Mouse (Mus musculus) ES-E14 (cell line): ENCODE data around the gene Mmp24. TPM values are rescaled to one million over a fixed set of nuclear protein-coding genes. Genes with fewer than 3 reads are reported as not detected.

ENCODE experiments used
- DNase-seq: peaks from one replicate; pipeline ENCODE4 v3.0.0-alpha.2; 2013; ENCODE audit warnings: low read depth, low spot score
- H3K27ac ChIP-seq: 2 replicates; pipeline ENCODE4 v1.5.1; 2012; ENCODE audit warnings: low read depth, mild to moderate bottlenecking, low read length, moderate library complexity, mixed read lengths; ENCODE audit not compliant: poor library complexity, insufficient read depth, severe bottlenecking
- H3K36me3 ChIP-seq: 2 replicates; pipeline ENCODE4 v1.6.1; 2012; ENCODE audit warnings: mild to moderate bottlenecking, low read length, moderate library complexity, mixed read lengths; ENCODE audit not compliant: control insufficient read depth, poor library complexity, insufficient read depth, severe bottlenecking
- H3K4me1 ChIP-seq, 2 experiments: fragments of 150-350 bp in 1 of 2; sonication (generic) in 1 of 2; 2 replicates each; pipeline ENCODE4 v1.6.1; 2012; ENCODE audit warnings: low read length in 2 of 2, mild to moderate bottlenecking in 1 of 2, mixed read lengths in 1 of 2; ENCODE audit not compliant: control insufficient read depth in 2 of 2, insufficient read depth in 2 of 2, poor library complexity in 1 of 2
- H3K4me3 ChIP-seq, 2 experiments: fragments of 150-350 bp in 1 of 2; sonication (generic) in 1 of 2; 2 replicates each; pipeline ENCODE4 v1.5.1; 2012; ENCODE audit warnings: low read length in 2 of 2, low read depth in 1 of 2, mild to moderate bottlenecking in 1 of 2, mixed read lengths in 1 of 2; ENCODE audit not compliant: insufficient read depth in 1 of 2, poor library complexity in 1 of 2, severe bottlenecking in 1 of 2
- H3K9ac ChIP-seq: 2 replicates; pipeline ENCODE4 v1.6.1; 2012; ENCODE audit warnings: low read depth, mild to moderate bottlenecking, low read length, mixed read lengths; ENCODE audit not compliant: poor library complexity, insufficient read depth, severe bottlenecking
- H3K9me3 ChIP-seq: fragments of 150-350 bp; sonication (generic); 2 replicates; pipeline ENCODE4 v1.6.1; 2012; ENCODE audit warnings: low read depth, mild to moderate bottlenecking, low read length; ENCODE audit not compliant: control insufficient read depth, insufficient read depth
- CHD2 ChIP-seq: IDR thresholded peaks from 2 replicates; pipeline ENCODE4 v1.6.1; 2014; ENCODE audit warnings: mild to moderate bottlenecking, low read depth, low read length, inconsistent platforms
- HCFC1 ChIP-seq: IDR thresholded peaks from 2 replicates; pipeline ENCODE4 v1.6.1; 2012; ENCODE audit warnings: low read length, inconsistent platforms, borderline replicate concordance; ENCODE audit not compliant: insufficient read depth
- MAFK ChIP-seq: IDR thresholded peaks from 2 replicates; pipeline ENCODE4 v1.6.1; 2014; ENCODE audit warnings: mild to moderate bottlenecking, low read depth, low read length, inconsistent platforms; ENCODE audit not compliant: insufficient read depth
- ZC3H11A ChIP-seq: IDR thresholded peaks from 2 replicates; pipeline ENCODE4 v1.6.1; 2012; ENCODE audit warnings: low read depth, mild to moderate bottlenecking, inconsistent platforms, low read length, borderline replicate concordance
- ZNF384 ChIP-seq: IDR thresholded peaks from 2 replicates; pipeline ENCODE4 v1.6.1; 2012; ENCODE audit warnings: low read depth, low read length, inconsistent platforms
- in situ Hi-C, 2 experiments: fragments of 600-800 bp; cut with MboI; formaldehyde crosslinking; loops; one replicate each; pipeline ENCODE4 v1.15.1; 2025; ENCODE audit warnings: low sequenced_read_pairs in 2 of 2, inconsistent platforms in 1 of 2; ENCODE audit not compliant: unreplicated experiment in 2 of 2
- total RNA-seq: library from RNA; depleted of rRNA; stranded (reverse); fragments of 300-350 nt; gene quantifications from 2 replicates; pipeline ENCODE4 v1.2.3, GENCODE M21; 2012

Mmp24 gene
- total RNA-seq, 1 experiment: 0.76 TPM

DNA sequence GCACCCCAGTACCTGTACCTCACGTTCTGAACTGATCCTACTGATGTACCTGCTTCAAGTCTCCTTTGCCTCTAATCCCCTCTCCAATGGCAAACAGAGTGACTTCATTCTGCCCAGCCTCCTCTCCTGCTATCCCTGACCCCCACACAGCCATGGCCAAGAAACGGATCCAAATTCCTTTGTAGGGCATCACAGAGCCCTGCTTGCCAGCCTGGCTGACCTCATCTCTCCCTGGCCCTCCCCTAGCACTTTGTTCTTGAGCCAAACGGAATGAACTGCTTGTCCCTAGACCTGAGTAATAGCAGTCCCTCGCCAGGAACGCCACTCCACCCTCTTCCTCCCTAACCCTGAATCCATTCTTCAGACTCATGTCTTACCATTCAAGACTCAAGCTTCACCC, 31.4 kb downstream of the Mmp24 start:
- in situ Hi-C loops: no loop called here
- Histone ChIP-seq H3K36me3 (no peaks in the 10 kb centered on the region), H3K4me1 (no peaks in the 10 kb centered on the region), H3K4me3 (no peak overlapping the region), H3K9me3 (no peaks in the 10 kb centered on the region), H3K9ac (no peak overlapping the region), H3K27ac (no peak overlapping the region)
- no peak for TF ChIP-seq MAFK
- no peak for TF ChIP-seq HCFC1
- no peak for TF ChIP-seq ZC3H11A
- TF ChIP-seq ZNF384: no peak
- no peak for TF ChIP-seq CHD2
- DNase-seq: no peak

DNA sequence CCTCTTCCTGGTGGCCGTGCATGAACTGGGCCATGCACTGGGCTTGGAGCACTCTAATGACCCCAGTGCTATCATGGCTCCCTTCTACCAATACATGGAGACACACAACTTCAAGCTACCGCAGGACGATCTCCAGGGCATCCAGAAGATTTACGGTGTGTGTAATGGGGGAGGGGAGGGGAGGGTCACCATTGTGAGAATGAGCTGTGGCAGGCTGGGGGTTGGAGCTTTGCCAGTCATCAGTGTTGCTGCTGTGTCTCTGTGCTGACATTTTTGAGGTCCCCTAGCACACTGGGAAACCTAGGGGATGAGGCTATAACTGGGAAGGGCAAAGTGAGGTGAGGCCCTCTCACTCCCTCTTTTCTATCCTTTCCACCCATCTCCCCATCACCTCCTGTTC, 32.3 kb downstream of the Mmp24 start:
- no peak overlapping the region for H3K27ac ChIP-seq
- no peak for TF ChIP-seq HCFC1
- no peak for TF ChIP-seq ZNF384
- TF ChIP-seq MAFK: no peak
- no peak for TF ChIP-seq CHD2
- no peak for TF ChIP-seq ZC3H11A

DNA sequence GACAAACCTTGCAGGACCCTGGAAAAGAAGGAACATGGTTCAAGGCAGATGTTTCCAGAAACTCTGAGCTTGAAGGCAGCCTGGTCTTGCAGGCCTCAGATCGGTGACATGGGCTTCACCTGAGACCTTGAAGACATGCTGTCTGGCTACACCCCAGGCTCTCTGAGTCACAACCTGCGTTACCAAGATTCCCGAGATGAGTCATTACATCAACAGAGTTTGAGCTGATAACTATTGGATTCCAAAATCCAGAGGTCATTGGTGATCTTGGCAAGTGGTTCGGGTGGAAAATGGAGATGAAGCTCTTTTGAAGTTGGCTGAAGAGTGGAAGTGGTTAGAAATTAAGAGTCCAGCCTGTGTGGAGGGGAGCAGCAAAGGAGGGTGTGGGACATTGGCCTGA, 34.5 kb downstream of the Mmp24 start:
- DNase-seq: no peak
- Histone ChIP-seq H3K4me3 (no peak overlapping the region), H3K36me3 (no peaks in the 10 kb centered on the region), H3K9me3 (no peaks in the 10 kb centered on the region), H3K27ac (no peak overlapping the region), H3K9ac (no peak overlapping the region), H3K4me1 (peaks cover 0 to 6% of the 10 kb centered on the region in 2 experiments; a peak in 1 of 4 replicates)
- TF ChIP-seq HCFC1 (no peak), CHD2 (no peak), ZC3H11A (no peak), ZNF384 (no peak), MAFK (no peak)
- in situ Hi-C loops: no loop called here

More for the DNA sequence above, 32.3 kb downstream of the Mmp24 start:
- in situ Hi-C loops: no loop called here
- DNase-seq: no peak
- Histone ChIP-seq H3K4me1 (peaks cover 0 to 2% of the 10 kb centered on the region in 2 experiments; a peak in 1 of 4 replicates), H3K4me3 (no peak overlapping the region), H3K9me3 (no peaks in the 10 kb centered on the region), H3K9ac (no peak overlapping the region), H3K36me3 (no peaks in the 10 kb centered on the region)

DNA sequence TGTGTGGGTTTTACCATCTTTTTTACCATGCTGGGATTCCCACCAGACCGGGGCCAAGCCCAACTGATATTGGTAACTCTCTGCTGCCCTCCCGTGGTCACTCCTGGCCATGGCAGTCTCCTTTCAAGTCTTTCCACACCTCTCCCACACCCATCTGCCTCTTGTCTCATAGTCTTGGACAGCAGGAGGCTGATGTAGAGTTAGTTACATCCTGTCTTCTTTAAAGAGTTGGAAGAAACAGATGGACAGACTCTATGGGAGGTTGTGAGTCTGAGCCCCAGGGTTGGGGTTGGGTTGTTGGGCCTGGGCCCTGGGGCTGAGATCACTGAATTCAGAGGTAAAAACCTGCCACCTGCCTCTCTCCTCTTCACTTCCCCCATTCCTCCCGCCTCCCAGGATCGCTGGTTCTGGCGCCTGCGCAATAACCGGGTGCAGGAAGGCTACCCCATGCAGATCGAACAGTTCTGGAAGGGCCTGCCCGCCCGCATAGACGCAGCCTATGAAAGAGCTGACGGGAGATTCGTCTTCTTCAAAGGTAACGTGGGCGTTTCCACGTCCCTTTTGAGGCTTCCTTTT, 36.8 kb downstream of the Mmp24 start:
- H3K4me1 ChIP-seq: peaks cover 0 to 6% of the 10 kb centered on the region in 2 experiments; a peak in 1 of 4 replicates
- peak overlapping the region; percentile 37; the same call in 1 of the 2 replicates for H3K27ac ChIP-seq
- peak; percentile 92 for DNase-seq
- peak overlapping the region; percentile 59; the same call in 1 of the 2 replicates for H3K9ac ChIP-seq
- no peaks in the 10 kb centered on the region for H3K9me3 ChIP-seq
- no peaks in the 10 kb centered on the region for H3K36me3 ChIP-seq
- TF ChIP-seq CHD2 (no peak), ZNF384 (no peak), ZC3H11A (peak; percentile 75; the same call in 1 of the 2 replicates)
- H3K4me3 ChIP-seq: peak overlapping the region in 1 of 2 experiments; percentile 17; a peak in 1 of 4 replicates
- in situ Hi-C loops: no loop called here

DNA sequence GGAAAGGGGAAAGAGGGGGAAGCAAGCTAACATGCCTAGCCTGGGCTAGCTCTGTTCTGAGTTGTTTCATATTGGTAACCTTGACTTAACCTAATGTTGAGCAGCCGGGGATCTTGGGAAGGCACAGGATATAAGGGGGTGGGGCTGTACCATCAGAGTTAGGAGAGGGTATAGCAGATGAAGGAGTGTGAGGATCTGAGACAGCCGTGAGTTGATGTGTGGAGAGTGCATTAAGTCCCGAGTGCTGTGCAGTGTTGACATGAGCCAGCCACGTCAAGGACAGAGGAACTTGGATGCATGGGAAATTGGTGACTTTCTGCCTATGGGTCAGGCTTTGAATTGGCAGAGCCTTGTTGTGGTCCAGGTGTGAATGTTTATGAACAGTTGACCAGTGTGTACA, 37.5 kb downstream of the Mmp24 start:
- TF ChIP-seq MAFK (no peak), ZC3H11A (no peak), HCFC1 (no peak), ZNF384 (no peak), CHD2 (no peak)
- Histone ChIP-seq H3K9ac (no peak overlapping the region), H3K4me1 (peaks cover 0 to 6% of the 10 kb centered on the region in 2 experiments; a peak in 1 of 4 replicates), H3K27ac (no peak overlapping the region), H3K36me3 (no peaks in the 10 kb centered on the region), H3K4me3 (no peak overlapping the region), H3K9me3 (no peaks in the 10 kb centered on the region)
- in situ Hi-C loops: no loop called here
- DNase-seq: no peak
